Mouse (Mus musculus) cerebellum, postnatal 36 days (tissue): ENCODE results near the gene Angpt4.

Source experiments
- DNase-seq, 2 experiments: peaks; one replicate each; pipeline ENCODE4 v3.0.0; 2021 to 2022; ENCODE audit warnings: mixed read lengths in 2 of 2

Angpt4 gene

GRCm38 (mm10) chr2:151910919-151911500, at the start of gene Angpt4:
Gene Angpt4, plus strand, starts transcription at chr2:151911210.
- DNase-seq, result no peak

GRCm38 (mm10) chr2:151862257-151862810, 48.7 kb upstream of the Angpt4 start:
- no peak for DNase-seq

GRCm38 (mm10) chr2:151864941-151865340, 46.1 kb upstream of the Angpt4 start:
- no peak for DNase-seq

- DNase-seq, result peak; percentile 38 to 47
Measured at GRCm38 (mm10) chr2:151866487-151866886, 44.5 kb upstream of the Angpt4 start.

- no peak for DNase-seq
Measured at GRCm38 (mm10) chr2:151868196-151868595, 42.8 kb upstream of the Angpt4 start.

GRCm38 (mm10) chr2:151874551-151874950, 36.5 kb upstream of the Angpt4 start:
- peak; percentile 6 to 17 for DNase-seq

GRCm38 (mm10) chr2:151876012-151876485, 35.0 kb upstream of the Angpt4 start:
- peak; percentile 48 to 60 for DNase-seq

- DNase-seq, result no peak
Measured at GRCm38 (mm10) chr2:151878645-151879044, 32.4 kb upstream of the Angpt4 start.

GRCm38 (mm10) chr2:151879760-151880159, 31.2 kb upstream of the Angpt4 start:
- no peak for DNase-seq

- no peak for DNase-seq
Measured at GRCm38 (mm10) chr2:151891031-151891430, 20.0 kb upstream of the Angpt4 start.

GRCm38 (mm10) chr2:151893122-151893774, 17.8 kb upstream of the Angpt4 start:
- DNase-seq, result no peak

GRCm38 (mm10) chr2:151894209-151894980, 16.6 kb upstream of the Angpt4 start:
- no peak for DNase-seq

GRCm38 (mm10) chr2:151895911-151896310, 15.1 kb upstream of the Angpt4 start:
- no peak for DNase-seq

- DNase-seq, result no peak
Measured at GRCm38 (mm10) chr2:151898106-151898505, 12.9 kb upstream of the Angpt4 start.

- DNase-seq, result no peak
Measured at GRCm38 (mm10) chr2:151900845-151901244, 10.2 kb upstream of the Angpt4 start.

- no peak for DNase-seq
Measured at GRCm38 (mm10) chr2:151903267-151903666, 7.7 kb upstream of the Angpt4 start.

GRCm38 (mm10) chr2:151903933-151904332, 7.1 kb upstream of the Angpt4 start:
- peak in 1 of 2 experiments; percentile 15 for DNase-seq

- DNase-seq, result no peak
Measured at GRCm38 (mm10) chr2:151904636-151905035, 6.4 kb upstream of the Angpt4 start.

- DNase-seq, result no peak
Measured at GRCm38 (mm10) chr2:151907020-151907419, 4.0 kb upstream of the Angpt4 start.

- no peak for DNase-seq
Measured at GRCm38 (mm10) chr2:151909386-151909785, 1.6 kb upstream of the Angpt4 start.

GRCm38 (mm10) chr2:151910498-151910897, 512 bp upstream of the Angpt4 start:
- DNase-seq, result no peak

- no peak for DNase-seq
Measured at GRCm38 (mm10) chr2:151911751-151912150, 741 bp downstream of the Angpt4 start.

GRCm38 (mm10) chr2:151914120-151914519, 3.1 kb downstream of the Angpt4 start:
- no peak for DNase-seq
